Mouse (Mus musculus) intestine, embryonic 15.5 days (tissue): Measurements from ENCODE around the gene Oxgr1. TPM values are rescaled to one million over a fixed set of nuclear protein-coding genes. Genes with fewer than 3 reads are reported as not detected.

Experiments
- ATAC-seq: fragments of 200-750 bp; cut with Nextera tagmentation; 2 replicates; pipeline ENCODE4 v1.8.0; 2017; ENCODE audit warnings: moderate TSS enrichment, moderate library complexity
- H3K27ac ChIP-seq: fragments of 300-500 bp; sonication (generic); 2 replicates; pipeline ENCODE4 v1.5.1; 2015; ENCODE audit warnings: mild to moderate bottlenecking, inconsistent platforms
- H3K27me3 ChIP-seq: fragments of 300-500 bp; sonication (generic); replicated peaks from 2 replicates; pipeline ENCODE4 v1.6.1; 2015; ENCODE audit warnings: inconsistent platforms
- H3K36me3 ChIP-seq: fragments of 300-500 bp; sonication (generic); 2 replicates; pipeline ENCODE4 v1.6.1; 2015; ENCODE audit warnings: inconsistent platforms
- H3K4me1 ChIP-seq: fragments of 300-500 bp; sonication (generic); replicated peaks from 2 replicates; pipeline ENCODE4 v1.6.1; 2015; ENCODE audit warnings: inconsistent platforms
- H3K4me2 ChIP-seq: fragments of 300-500 bp; sonication (generic); replicated peaks from 2 replicates; pipeline ENCODE4 v1.6.1; 2015; ENCODE audit warnings: mild to moderate bottlenecking, inconsistent platforms
- H3K4me3 ChIP-seq: fragments of 300-500 bp; sonication (generic); replicated peaks from 2 replicates; pipeline ENCODE4 v1.5.1; 2015; ENCODE audit warnings: inconsistent platforms
- H3K9ac ChIP-seq: fragments of 300-500 bp; sonication (generic); 2 replicates; pipeline ENCODE4 v1.6.1; 2015; ENCODE audit warnings: inconsistent platforms
- H3K9me3 ChIP-seq: fragments of 300-500 bp; sonication (generic); 2 replicates; pipeline ENCODE4 v1.6.1; 2016; ENCODE audit warnings: inconsistent platforms
- WGBS: fragments of 180-500 bp; shearing (Covaris S2); methylation state at CpG from one replicate; pipeline ENCODE4 v1.1.7; 2015; 5-methylcytosine and 5-hydroxymethylcytosine counted together
- polyA plus RNA-seq: library from polyadenylated mRNA; unstranded; fragments of >200 nt; fragmentation: Nextera tagmentation; extraction: Ambion mirVana; gene quantifications from 2 replicates; pipeline ENCODE4 v1.2.1, GENCODE M21; 2015

The Oxgr1 gene
- 0.05 TPM in 1 of 2 replicates, not detected in the other for polyA plus RNA-seq

DNA sequence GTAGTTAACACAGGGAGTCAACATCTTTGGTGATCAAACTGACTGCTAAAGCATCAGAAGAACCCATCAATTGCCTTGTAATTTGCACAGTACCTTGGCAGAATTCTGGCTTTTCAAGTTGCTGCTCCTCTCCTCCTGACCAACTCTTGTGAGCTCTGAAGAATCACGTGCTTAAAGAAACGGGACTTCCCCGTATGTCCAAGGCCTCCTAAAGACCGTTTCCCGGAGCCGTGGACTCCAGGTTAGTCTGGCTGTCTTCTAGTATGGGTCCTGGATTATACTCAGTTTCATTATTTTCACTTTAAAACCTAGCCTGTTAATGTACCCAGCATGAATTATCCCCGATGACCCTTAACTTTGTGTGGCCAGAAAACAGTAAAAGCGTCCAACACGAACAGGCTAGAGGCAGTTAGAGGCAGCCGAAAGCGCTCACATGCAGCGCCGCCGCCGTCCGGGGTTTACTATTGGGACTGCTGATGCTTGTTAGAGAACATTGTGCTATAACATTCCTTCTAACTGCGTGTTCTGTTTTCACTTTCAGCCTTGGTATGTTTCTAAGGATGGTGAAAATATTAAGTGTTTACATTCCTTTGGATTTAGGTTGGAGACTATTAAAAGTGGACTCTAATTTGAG, at the start of gene Oxgr1:
Oxgr1 (minus strand) TSS at position 249 of the 634 bp plus-strand sequence.
- no peak within 1 kb of the TSS for H3K27ac ChIP-seq
- H3K4me3 ChIP-seq = no peak within 1 kb of the TSS
- H3K27me3 ChIP-seq = no peaks in the 10 kb centered on the region
- H3K9me3 ChIP-seq = no peaks in the 10 kb centered on the region
- no peak within 1 kb of the TSS for H3K4me2 ChIP-seq
- H3K9ac ChIP-seq = no peak within 1 kb of the TSS
- no peak for ATAC-seq
- no peaks in the 10 kb centered on the region for H3K36me3 ChIP-seq
- 82% methylated on average over 17 of the region's 17 CpGs for WGBS
- no peaks in the 10 kb centered on the region for H3K4me1 ChIP-seq

DNA sequence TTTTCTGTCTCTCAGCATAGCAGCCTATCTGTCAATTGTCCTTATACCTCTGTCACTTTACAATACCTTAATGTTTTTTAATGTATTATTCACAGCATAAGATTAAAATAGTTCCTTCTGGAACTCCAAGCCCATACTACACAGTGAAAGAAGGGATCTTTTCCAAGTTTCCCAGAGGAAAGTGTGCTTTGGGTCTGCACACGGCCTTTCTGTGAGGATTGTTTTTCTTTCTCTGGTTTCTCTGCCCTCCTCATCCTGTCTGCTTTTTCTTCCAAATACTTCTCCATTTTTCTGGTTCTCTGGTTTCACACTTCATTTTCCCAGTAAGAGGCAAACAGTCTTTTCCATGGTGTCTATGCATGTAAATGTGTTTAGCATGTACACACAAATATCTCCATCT, 48.2 kb upstream of the Oxgr1 start:
- Histone ChIP-seq H3K27ac (no peak overlapping the region), H3K4me1 (no peaks in the 10 kb centered on the region), H3K9me3 (no peaks in the 10 kb centered on the region), H3K9ac (no peak overlapping the region), H3K4me2 (no peak overlapping the region), H3K27me3 (no peaks in the 10 kb centered on the region), H3K36me3 (no peaks in the 10 kb centered on the region), H3K4me3 (no peak overlapping the region)
- WGBS = 48% methylated on average over 1 of the region's 1 CpGs
- ATAC-seq = no peak

DNA sequence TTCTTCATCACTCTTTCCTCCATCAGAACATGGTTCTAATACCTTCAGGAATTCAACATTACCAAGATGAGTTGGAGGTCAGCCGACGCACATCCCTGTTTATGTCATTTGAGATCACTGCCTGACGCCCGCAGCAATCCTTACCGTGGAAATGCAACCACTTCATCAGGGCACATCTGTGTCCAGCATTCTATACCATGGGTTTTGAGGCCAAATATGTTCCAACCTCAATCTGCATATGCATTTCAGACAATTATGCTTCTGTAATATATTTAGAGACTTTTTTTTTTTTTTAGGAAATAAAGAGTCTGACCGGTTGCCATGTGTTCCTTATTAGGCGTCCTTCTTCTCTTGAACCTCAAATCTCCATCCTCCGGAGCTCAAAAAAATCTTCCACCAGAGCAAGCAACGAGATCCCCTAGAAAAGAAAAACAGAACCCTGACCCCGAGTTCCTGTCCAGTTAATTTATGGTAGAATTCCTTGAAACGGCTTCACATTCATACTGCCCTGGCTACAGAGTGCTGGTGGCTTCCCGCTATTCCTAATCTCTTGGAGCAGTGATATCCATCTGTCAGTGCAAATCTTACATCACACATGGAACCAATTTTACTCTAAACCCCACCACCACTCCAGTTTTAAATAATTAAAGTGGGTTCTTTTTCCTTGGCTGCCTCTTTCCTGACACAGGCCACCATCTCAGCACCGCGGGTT, 47.6 kb upstream of the Oxgr1 start:
- H3K4me2 ChIP-seq = no peak overlapping the region
- no peak overlapping the region for H3K27ac ChIP-seq
- no peaks in the 10 kb centered on the region for H3K9me3 ChIP-seq
- H3K4me1 ChIP-seq = no peaks in the 10 kb centered on the region
- no peak for ATAC-seq
- H3K27me3 ChIP-seq = no peaks in the 10 kb centered on the region
- no peak overlapping the region for H3K4me3 ChIP-seq
- H3K9ac ChIP-seq = no peak overlapping the region
- no peaks in the 10 kb centered on the region for H3K36me3 ChIP-seq
- 49% methylated on average over 14 of the region's 14 CpGs for WGBS

DNA sequence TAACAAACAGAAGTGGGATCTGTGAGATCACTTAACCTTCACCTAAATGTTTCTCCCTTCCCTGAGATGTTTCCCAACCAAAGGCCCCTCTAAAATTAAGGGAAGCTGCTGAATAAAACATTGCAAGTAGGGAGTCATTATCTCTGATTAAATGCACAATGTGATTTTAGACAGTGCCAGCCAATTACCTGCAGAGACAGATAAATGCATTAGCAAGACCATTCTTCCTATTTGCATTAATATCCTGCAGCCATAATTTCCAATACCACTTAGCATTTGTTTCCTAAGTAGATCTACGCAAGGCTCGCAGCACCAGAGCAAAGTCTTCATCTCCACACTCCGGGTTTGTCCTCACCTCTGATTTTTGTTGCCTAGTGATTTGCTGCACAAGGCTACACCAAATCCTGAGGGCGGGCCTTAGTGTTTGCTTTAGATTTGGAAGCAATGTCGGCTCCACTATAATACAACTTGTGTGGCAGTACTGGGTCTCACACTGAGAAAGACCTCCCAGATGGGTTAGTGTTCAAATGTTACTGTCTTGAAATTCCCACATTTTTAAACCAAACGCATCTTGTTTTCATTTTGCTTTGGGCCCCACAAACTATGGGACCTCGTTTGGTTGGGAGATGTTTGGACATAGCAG, 46.9 kb upstream of the Oxgr1 start:
- H3K9ac ChIP-seq = no peak overlapping the region
- WGBS = 69% methylated on average over 7 of the region's 7 CpGs
- no peaks in the 10 kb centered on the region for H3K4me1 ChIP-seq
- no peaks in the 10 kb centered on the region for H3K9me3 ChIP-seq
- no peak overlapping the region for H3K4me3 ChIP-seq
- no peak overlapping the region for H3K4me2 ChIP-seq
- H3K36me3 ChIP-seq = no peaks in the 10 kb centered on the region
- no peaks in the 10 kb centered on the region for H3K27me3 ChIP-seq
- H3K27ac ChIP-seq = no peak overlapping the region
- ATAC-seq = no peak

DNA sequence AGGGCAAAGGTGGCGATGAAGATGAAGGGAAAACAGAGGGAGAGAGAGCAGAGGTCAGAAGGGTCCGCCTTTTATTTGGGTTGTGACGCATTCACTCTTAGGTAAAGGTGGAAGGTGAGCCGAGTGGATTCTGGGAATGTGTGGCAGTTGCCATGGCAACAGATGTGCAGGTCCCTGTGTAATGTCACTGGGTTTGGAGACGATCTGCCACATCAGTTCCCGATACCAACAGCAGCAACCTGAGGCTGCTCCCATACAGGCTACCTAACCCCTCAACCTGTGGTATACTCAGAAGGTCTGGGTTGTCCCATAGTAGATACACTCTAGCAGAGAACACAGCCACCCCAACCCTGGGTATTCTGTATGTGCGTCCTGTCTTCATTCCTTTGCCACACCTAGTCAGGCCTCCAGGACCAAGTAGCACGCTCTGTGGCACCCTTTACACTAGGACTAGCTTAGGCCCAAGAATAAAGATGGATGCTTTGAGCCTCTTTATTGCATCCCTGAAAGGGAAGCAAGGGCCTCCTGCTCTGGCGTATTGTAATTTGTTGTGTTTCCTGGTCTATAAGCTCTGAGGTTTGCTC, 41.9 kb upstream of the Oxgr1 start:
- Histone ChIP-seq H3K9ac (no peak overlapping the region), H3K4me3 (no peak overlapping the region), H3K4me2 (no peak overlapping the region), H3K27ac (no peak overlapping the region), H3K4me1 (no peaks in the 10 kb centered on the region), H3K27me3 (no peaks in the 10 kb centered on the region), H3K9me3 (no peaks in the 10 kb centered on the region), H3K36me3 (no peaks in the 10 kb centered on the region)
- WGBS = 69% methylated on average over 9 of the region's 9 CpGs
- ATAC-seq = no peak

DNA sequence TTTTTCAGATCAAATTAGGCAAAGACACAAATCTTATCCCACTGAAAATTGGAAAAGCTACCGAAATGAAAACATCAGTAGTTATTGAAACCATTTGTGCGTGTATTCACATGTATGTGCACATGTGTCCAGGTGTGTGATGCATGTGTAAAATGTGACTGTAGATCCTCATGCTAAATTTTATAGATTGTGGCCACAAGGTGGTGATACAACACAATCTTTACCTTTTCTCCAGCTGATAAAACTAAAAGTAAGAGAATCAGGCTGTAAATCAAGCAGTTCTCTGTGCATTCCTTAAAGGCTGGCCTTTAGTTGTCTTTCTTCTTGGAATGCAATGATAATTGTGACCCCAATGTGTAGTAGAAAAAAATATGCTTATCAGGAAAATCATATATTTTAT, 34.0 kb upstream of the Oxgr1 start:
- H3K9ac ChIP-seq = no peak overlapping the region
- no peak for ATAC-seq
- H3K27me3 ChIP-seq = no peaks in the 10 kb centered on the region
- H3K9me3 ChIP-seq = no peaks in the 10 kb centered on the region
- no peaks in the 10 kb centered on the region for H3K36me3 ChIP-seq
- no peak overlapping the region for H3K4me2 ChIP-seq
- no peak overlapping the region for H3K27ac ChIP-seq
- H3K4me3 ChIP-seq = no peak overlapping the region
- no peaks in the 10 kb centered on the region for H3K4me1 ChIP-seq
- 50% methylated on average over 2 of the region's 2 CpGs for WGBS

DNA sequence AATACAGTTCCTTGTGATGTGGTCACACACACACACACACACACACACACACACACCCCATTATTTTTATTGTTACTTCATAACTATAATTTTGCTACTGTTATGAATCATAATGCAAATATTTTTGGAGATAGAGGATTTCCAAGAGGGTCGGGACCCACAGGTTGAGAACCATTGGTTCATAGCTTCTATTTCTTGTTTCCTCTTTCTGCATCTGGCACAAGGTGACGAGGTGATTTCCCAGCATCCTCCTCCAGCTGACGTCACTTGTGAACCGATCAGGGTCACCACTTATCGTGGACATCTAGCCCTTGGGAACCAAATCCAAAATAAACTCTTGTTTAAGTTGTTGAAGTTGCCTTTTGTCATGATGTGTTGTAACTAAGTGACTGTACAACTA, 33.5 kb upstream of the Oxgr1 start:
- Histone ChIP-seq H3K4me3 (no peak overlapping the region), H3K36me3 (no peaks in the 10 kb centered on the region), H3K9ac (no peak overlapping the region), H3K4me1 (no peaks in the 10 kb centered on the region), H3K27me3 (no peaks in the 10 kb centered on the region), H3K4me2 (no peak overlapping the region), H3K9me3 (no peaks in the 10 kb centered on the region), H3K27ac (no peak overlapping the region)
- no peak for ATAC-seq
- 77% methylated on average over 5 of the region's 5 CpGs for whole genome bisulfite sequencing

DNA sequence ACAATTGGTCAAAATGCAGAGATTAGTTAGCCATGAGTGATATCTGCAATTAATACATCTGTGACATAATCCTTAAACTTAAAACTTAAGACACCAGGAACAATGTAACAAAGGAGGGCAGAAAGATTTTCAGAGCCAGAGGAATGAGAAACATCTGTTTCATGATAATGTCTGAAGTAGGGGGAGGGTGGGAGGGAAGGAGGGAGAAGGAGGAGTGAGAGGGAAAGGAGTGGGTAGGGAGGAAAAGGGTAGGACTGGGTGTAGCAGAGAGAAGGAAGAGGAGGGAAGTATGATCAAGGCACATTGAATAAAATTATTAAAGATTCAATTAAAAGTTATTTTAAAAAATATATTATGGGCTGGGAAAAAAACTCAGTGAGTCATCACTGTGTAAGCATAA, 32.0 kb upstream of the Oxgr1 start:
- H3K4me2 ChIP-seq = no peak overlapping the region
- H3K4me3 ChIP-seq = no peak overlapping the region
- no peaks in the 10 kb centered on the region for H3K27me3 ChIP-seq
- H3K9me3 ChIP-seq = no peaks in the 10 kb centered on the region
- no peaks in the 10 kb centered on the region for H3K36me3 ChIP-seq
- ATAC-seq = no peak
- H3K9ac ChIP-seq = no peak overlapping the region
- no peaks in the 10 kb centered on the region for H3K4me1 ChIP-seq
- no peak overlapping the region for H3K27ac ChIP-seq

DNA sequence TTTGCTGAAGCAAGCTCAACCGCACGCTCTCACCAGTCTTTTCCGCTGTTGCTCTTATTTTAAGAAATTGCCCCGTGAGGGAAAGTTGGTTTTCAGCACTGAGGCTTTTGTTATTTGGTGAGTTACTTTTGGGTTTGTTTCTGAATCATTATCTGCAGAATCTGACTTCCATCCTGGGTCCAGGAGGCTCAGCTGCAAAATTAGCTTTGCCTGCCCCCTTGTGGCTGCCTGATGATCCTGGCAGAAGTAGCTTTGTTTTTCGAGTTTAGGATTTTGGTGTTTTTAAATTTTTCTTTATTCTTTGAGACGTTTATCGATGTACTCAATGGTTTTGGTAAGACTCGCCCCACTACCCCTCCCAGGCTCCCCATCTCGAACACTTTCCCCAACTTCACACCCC, 18.9 kb upstream of the Oxgr1 start:
- H3K9me3 ChIP-seq = no peaks in the 10 kb centered on the region

DNA sequence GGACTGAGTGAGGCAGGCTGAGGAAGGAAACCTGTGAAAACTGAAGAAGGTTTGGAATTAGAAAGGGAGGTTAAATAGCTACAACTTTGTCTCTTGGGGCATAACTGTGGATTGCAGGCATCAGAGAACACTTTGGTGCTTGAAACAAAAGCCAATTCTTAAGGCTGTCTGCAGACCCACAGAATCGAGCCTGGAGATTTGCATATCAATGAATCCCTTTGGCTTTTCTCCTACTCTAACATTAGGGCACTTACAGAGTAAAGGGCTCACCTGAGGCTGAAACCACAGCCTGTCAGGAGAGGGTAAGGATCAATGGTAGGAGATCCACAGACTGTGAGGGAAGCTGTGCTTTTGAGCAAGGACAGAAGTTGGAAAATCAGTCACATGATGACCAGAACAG, 8.8 kb downstream of the Oxgr1 start:
- 32% methylated on average over 1 of the region's 1 CpGs for WGBS
- Histone ChIP-seq H3K9me3 (no peaks in the 10 kb centered on the region), H3K27me3 (no peaks in the 10 kb centered on the region), H3K4me2 (no peak overlapping the region), H3K9ac (no peak overlapping the region), H3K4me1 (no peaks in the 10 kb centered on the region), H3K4me3 (no peak overlapping the region), H3K27ac (no peak overlapping the region), H3K36me3 (no peaks in the 10 kb centered on the region)
- ATAC-seq = no peak

More for the DNA sequence above, 18.9 kb upstream of the Oxgr1 start:
- WGBS = 62% methylated on average over 9 of the region's 9 CpGs
- Histone ChIP-seq H3K4me3 (no peak overlapping the region), H3K4me1 (no peaks in the 10 kb centered on the region), H3K27ac (no peak overlapping the region), H3K27me3 (no peaks in the 10 kb centered on the region), H3K9ac (no peak overlapping the region), H3K4me2 (no peak overlapping the region), H3K36me3 (no peaks in the 10 kb centered on the region)
- no peak for ATAC-seq

DNA sequence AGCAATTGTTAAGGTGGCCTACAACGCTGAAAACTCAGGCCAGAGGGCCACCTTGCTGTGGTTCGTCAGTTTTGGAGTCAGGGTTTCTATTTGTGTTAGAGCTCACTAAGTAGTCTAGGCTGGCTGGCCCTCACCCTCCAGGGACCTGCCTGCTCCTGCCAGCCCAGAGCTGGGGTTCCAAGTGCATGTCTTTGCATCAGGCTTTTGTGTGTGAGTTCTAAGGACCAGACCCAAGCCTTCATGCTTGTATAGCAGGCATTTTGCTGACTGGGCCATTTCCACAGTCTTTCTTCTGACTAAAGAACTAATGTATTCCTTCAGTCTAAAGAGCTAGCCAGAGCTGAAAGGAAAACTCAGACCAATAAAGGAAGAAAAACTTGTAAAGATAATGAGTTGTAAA, 22.3 kb downstream of the Oxgr1 start:
- Histone ChIP-seq H3K4me1 (no peaks in the 10 kb centered on the region), H3K4me3 (no peak overlapping the region), H3K36me3 (no peaks in the 10 kb centered on the region), H3K9me3 (no peaks in the 10 kb centered on the region), H3K27ac (no peak overlapping the region), H3K9ac (no peak overlapping the region), H3K27me3 (no peaks in the 10 kb centered on the region), H3K4me2 (no peak overlapping the region)
- WGBS = 77% methylated on average over 2 of the region's 2 CpGs
- ATAC-seq = no peak

DNA sequence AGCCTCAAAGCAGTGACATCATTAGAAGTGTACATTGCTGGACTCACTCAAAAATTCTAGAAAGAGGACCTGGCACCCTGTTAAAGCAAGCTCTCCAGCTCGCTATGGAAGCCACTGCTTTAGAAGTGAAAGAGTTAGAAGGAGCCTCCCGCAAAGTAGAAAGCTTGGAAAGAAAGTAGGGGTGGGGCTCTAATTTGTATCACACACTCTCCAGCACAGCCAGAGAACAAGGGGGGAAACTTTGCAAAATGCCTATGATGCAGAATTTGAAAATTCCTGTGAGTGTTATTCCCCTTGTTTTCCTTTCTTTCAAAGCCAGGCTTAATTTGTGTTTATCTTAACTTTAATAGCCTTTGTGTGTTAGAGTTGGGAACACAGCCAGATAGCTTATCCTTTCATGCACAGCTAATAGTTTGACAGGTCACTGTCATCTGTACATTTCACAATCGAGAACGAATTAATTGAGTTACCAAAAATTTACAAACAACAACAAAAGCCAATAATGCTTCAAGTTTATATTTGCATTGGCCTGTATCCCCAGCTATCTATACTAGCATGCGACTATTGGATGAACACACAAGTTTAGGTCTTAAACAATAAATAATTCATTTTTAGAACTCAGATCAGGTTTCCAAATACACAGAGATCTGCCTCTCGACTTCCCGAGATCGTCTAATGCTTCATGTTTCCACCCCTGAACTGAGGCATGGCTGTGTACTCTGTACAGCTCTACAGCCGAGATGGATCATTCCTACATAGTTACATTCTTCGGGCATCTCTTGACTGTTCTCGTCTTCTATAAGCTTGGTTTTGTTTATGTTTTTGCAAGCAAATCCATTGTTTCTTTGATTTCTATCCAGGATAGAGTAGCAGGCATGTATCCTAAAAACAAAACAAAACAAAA, 32.0 kb downstream of the Oxgr1 start:
- WGBS = 71% methylated on average over 11 of the region's 11 CpGs
- H3K9me3 ChIP-seq = no peaks in the 10 kb centered on the region
- no peak overlapping the region for H3K4me2 ChIP-seq
- no peak overlapping the region for H3K4me3 ChIP-seq
- H3K4me1 ChIP-seq = no peaks in the 10 kb centered on the region
- ATAC-seq = no peak
- H3K27me3 ChIP-seq = no peaks in the 10 kb centered on the region
- H3K27ac ChIP-seq = no peak overlapping the region
- no peaks in the 10 kb centered on the region for H3K36me3 ChIP-seq
- no peak overlapping the region for H3K9ac ChIP-seq
